Mouse (Mus musculus): Measurements from ENCODE around the gene Tex21. TPM values are rescaled to one million over a fixed set of nuclear protein-coding genes. Genes with fewer than 3 reads are reported as not detected.

Gene Tex21
- polyA plus RNA-seq (2015; fragmentation: Nextera tagmentation; extraction: Ambion mirVana) = 0.06 TPM in 1 of 2 replicates, not detected in the other

DNA sequence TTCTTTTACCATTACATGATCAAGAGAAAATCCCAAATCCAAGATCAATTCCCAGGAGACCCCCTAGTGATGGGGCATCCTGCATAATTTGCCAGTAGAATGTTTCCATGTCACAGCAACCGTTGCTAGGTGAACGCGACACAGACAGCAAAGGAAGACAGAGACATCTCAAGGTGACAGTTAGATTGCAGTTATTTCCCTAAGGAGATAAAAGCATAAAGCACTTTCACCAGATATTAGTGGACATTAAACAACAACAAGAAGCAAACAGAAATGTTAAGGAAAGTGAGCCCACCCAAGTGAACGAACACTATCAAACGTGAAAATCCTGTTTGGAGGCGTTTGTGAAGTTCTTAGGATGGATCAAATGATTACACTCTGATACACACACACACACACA, at the start of gene Tex21:
TSS of gene Tex21 (minus strand) at position 101 of the 400 bp plus-strand sequence.
- no peak for ATAC-seq

DNA sequence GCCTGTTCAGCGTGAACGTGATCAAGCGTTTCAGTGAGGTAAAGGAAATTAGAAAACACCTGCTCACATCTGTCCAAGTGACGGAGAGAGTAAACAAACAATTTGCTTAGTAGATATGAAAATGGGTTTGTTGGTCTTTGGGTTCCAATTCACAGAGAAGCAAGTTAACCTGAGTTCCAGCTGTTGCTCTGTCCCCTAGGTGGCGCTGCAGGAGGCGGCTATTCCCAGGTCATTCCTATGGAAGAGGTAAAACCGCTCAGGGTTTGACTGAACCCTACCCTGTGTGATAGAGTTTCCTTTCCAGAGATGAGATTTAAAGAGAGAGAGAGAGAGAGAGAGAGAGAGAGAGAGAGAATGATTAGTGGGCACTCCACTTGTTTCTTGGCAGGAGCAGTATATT, 46.6 kb upstream of the Tex21 start:
- no peak overlapping the region for H3K4me2 ChIP-seq (ENCODE audit: low read depth, low read length)
- 50% methylated on average over 7 of the region's 7 CpGs for WGBS
- no peak overlapping the region for H3K4me3 ChIP-seq (ENCODE audit: low read length)
- H3K27me3 ChIP-seq (replicated peaks; ENCODE audit: control insufficient read depth, insufficient read depth, low read length) = no peaks in the 10 kb centered on the region
- H3K9me3 ChIP-seq (ENCODE audit: control insufficient read depth, low read length) = no peaks in the 10 kb centered on the region
- no peaks in the 10 kb centered on the region for H3K4me1 ChIP-seq (ENCODE audit: control insufficient read depth, insufficient read depth, low read length)
- no peak overlapping the region for H3K9ac ChIP-seq (ENCODE audit: low read depth, low read length)
- peaks cover 24% of the 10 kb centered on the region for H3K36me3 ChIP-seq (ENCODE audit: control insufficient read depth, insufficient read depth, low read length)
- ATAC-seq = no peak
- H3K27ac ChIP-seq (ENCODE audit: low read length) = no peak overlapping the region

More for the DNA sequence above, at the start of gene Tex21:
- no peaks in the 10 kb centered on the region for H3K27me3 ChIP-seq (replicated peaks; ENCODE audit: control insufficient read depth, insufficient read depth, low read length)
- no peak within 1 kb of the TSS for H3K27ac ChIP-seq (ENCODE audit: low read length)
- H3K4me2 ChIP-seq (ENCODE audit: low read depth, low read length) = no peak within 1 kb of the TSS
- H3K4me3 ChIP-seq (ENCODE audit: low read length) = no peak within 1 kb of the TSS
- no peak within 1 kb of the TSS for H3K9ac ChIP-seq (ENCODE audit: low read depth, low read length)
- H3K36me3 ChIP-seq (ENCODE audit: control insufficient read depth, insufficient read depth, low read length) = no peaks in the 10 kb centered on the region
- H3K4me1 ChIP-seq (ENCODE audit: control insufficient read depth, insufficient read depth, low read length) = no peaks in the 10 kb centered on the region
- 82% methylated on average over 6 of the region's 6 CpGs for WGBS
- H3K9me3 ChIP-seq (ENCODE audit: control insufficient read depth, low read length) = no peaks in the 10 kb centered on the region

DNA sequence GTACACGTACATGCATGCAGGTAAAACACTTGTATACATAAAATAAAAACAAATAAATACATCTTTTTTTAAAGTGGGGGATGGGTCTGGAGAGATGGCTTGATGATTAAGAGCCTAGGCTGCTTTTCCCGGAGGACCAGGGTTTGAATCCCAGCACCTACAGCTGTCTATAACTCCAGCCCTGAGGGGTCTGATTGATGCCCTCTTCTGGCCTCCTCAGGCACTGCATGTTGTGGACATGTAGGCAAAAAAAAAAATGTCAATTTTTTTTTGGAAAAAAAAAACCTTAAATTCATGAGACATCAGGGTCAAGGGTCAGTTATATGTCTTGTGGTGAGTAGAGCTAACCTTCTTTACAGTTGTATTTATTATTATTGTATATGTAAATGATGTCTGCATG, 43.7 kb upstream of the Tex21 start:
- Histone ChIP-seq H3K27ac (ENCODE audit: low read length) (no peak overlapping the region), H3K9ac (ENCODE audit: low read depth, low read length) (no peak overlapping the region), H3K4me3 (ENCODE audit: low read length) (no peak overlapping the region), H3K4me1 (ENCODE audit: control insufficient read depth, insufficient read depth, low read length) (no peaks in the 10 kb centered on the region), H3K4me2 (ENCODE audit: low read depth, low read length) (no peak overlapping the region), H3K9me3 (ENCODE audit: control insufficient read depth, low read length) (no peaks in the 10 kb centered on the region), H3K36me3 (ENCODE audit: control insufficient read depth, insufficient read depth, low read length) (peaks cover 19% of the 10 kb centered on the region), H3K27me3 (replicated peaks; ENCODE audit: control insufficient read depth, insufficient read depth, low read length) (no peaks in the 10 kb centered on the region)
- WGBS = 87% methylated on average over 2 of the region's 2 CpGs
- no peak for ATAC-seq

DNA sequence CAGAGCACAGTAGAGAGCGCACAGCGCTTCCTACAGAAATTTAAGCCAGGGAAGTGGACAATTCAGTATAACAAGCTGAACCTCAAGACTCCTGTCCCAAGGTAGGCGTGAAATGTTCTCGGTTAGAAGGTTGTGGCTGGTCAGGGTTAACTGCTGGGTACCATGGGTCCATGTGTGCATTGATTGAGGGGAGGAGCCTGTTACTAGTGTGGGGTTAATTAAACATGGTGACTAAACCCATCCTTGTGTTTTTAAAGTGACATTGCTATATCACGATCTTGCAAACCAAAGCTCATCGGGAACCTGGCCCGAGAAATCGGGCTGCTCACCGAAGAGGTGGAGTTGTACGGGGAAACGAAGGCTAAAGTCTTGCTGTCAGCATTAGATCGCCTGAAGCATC, 42.9 kb upstream of the Tex21 start:
- Histone ChIP-seq H3K27ac (ENCODE audit: low read length) (no peak overlapping the region), H3K36me3 (ENCODE audit: control insufficient read depth, insufficient read depth, low read length) (peaks cover 19% of the 10 kb centered on the region)

DNA sequence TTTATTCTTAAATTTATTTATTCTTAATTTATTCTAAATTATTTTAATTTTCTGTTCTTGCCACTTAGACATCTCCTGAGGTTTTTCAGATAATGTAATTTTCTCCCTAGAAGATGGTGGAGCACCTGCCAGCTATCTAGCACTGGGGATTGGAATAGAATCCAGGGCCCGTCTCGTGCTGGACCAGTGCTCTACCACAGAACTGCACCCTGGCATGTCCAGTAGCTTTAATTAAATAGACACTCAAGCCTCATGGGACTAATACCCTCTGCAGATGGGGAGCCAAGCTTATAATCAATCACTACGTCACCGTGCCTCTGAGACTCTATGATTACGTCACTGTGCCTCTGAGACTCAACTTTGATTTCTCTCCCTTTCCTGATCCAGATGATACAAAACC, 41.9 kb upstream of the Tex21 start:
- WGBS = 80% methylated on average over 5 of the region's 5 CpGs
- Histone ChIP-seq H3K4me3 (ENCODE audit: low read length) (no peak overlapping the region), H3K4me2 (ENCODE audit: low read depth, low read length) (no peak overlapping the region), H3K36me3 (ENCODE audit: control insufficient read depth, insufficient read depth, low read length) (peaks cover 13% of the 10 kb centered on the region), H3K9ac (ENCODE audit: low read depth, low read length) (no peak overlapping the region), H3K27ac (ENCODE audit: low read length) (no peak overlapping the region), H3K4me1 (ENCODE audit: control insufficient read depth, insufficient read depth, low read length) (no peaks in the 10 kb centered on the region), H3K9me3 (ENCODE audit: control insufficient read depth, low read length) (no peaks in the 10 kb centered on the region), H3K27me3 (replicated peaks; ENCODE audit: control insufficient read depth, insufficient read depth, low read length) (no peaks in the 10 kb centered on the region)
- ATAC-seq = no peak

More for the DNA sequence above, 42.9 kb upstream of the Tex21 start:
- H3K4me3 ChIP-seq (ENCODE audit: low read length) = no peak overlapping the region
- no peak overlapping the region for H3K4me2 ChIP-seq (ENCODE audit: low read depth, low read length)
- no peaks in the 10 kb centered on the region for H3K27me3 ChIP-seq (replicated peaks; ENCODE audit: control insufficient read depth, insufficient read depth, low read length)
- H3K4me1 ChIP-seq (ENCODE audit: control insufficient read depth, insufficient read depth, low read length) = no peaks in the 10 kb centered on the region
- no peak for ATAC-seq
- WGBS = 96% methylated on average over 12 of the region's 12 CpGs
- no peaks in the 10 kb centered on the region for H3K9me3 ChIP-seq (ENCODE audit: control insufficient read depth, low read length)
- no peak overlapping the region for H3K9ac ChIP-seq (ENCODE audit: low read depth, low read length)

DNA sequence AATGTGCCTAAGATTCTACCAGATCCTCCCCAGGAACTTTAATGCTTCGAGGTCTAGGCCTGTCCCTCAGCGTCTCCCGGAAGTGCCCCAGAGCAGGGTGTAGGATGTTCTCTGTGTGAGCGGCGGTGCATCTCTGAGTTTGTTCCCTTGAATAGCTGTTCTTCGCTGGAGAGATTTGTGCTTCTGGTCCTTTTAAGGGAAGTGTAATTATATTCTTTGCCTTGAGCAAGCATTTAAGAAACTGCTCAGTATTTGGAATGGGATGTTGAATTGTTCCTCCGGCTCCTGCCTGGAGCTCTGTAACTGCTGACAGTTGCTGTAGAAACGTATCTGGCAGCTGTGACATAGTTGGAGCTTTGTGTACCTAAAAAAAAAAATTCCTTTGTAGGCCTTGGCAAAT, 41.4 kb upstream of the Tex21 start:
- Histone ChIP-seq H3K27me3 (replicated peaks; ENCODE audit: control insufficient read depth, insufficient read depth, low read length) (no peaks in the 10 kb centered on the region), H3K9me3 (ENCODE audit: control insufficient read depth, low read length) (no peaks in the 10 kb centered on the region), H3K4me3 (ENCODE audit: low read length) (no peak overlapping the region), H3K9ac (ENCODE audit: low read depth, low read length) (no peak overlapping the region), H3K36me3 (ENCODE audit: control insufficient read depth, insufficient read depth, low read length) (peaks cover 14% of the 10 kb centered on the region), H3K4me1 (ENCODE audit: control insufficient read depth, insufficient read depth, low read length) (no peaks in the 10 kb centered on the region), H3K4me2 (ENCODE audit: low read depth, low read length) (no peak overlapping the region), H3K27ac (ENCODE audit: low read length) (no peak overlapping the region)
- 77% methylated on average over 8 of the region's 8 CpGs for WGBS
- no peak for ATAC-seq

DNA sequence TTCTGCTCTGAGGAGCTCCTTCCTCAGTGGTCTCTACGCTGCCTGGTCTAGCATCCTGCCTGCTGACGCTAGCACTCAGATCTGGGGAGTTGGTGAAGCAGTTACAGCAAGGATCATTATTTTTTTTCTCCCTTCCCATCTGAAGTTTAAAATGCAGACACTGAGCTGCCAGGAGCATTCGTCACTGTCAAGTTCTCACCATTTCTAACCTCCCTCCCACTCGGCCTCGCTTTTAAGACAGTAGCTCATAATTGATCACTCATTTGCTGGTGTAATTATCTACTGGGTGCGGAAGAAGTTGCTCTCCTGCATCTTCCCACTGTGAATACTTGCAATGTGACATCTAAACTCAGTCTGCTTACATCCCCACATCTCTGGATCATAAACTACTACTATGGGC, 38.9 kb upstream of the Tex21 start:
- Histone ChIP-seq H3K9ac (ENCODE audit: low read depth, low read length) (no peak overlapping the region), H3K4me1 (ENCODE audit: control insufficient read depth, insufficient read depth, low read length) (no peaks in the 10 kb centered on the region), H3K9me3 (ENCODE audit: control insufficient read depth, low read length) (no peaks in the 10 kb centered on the region), H3K36me3 (ENCODE audit: control insufficient read depth, insufficient read depth, low read length) (peaks cover 9% of the 10 kb centered on the region), H3K27me3 (replicated peaks; ENCODE audit: control insufficient read depth, insufficient read depth, low read length) (no peaks in the 10 kb centered on the region), H3K4me2 (ENCODE audit: low read depth, low read length) (no peak overlapping the region), H3K27ac (ENCODE audit: low read length) (no peak overlapping the region), H3K4me3 (ENCODE audit: low read length) (no peak overlapping the region)
- ATAC-seq = no peak
- WGBS = 74% methylated on average over 6 of the region's 6 CpGs

DNA sequence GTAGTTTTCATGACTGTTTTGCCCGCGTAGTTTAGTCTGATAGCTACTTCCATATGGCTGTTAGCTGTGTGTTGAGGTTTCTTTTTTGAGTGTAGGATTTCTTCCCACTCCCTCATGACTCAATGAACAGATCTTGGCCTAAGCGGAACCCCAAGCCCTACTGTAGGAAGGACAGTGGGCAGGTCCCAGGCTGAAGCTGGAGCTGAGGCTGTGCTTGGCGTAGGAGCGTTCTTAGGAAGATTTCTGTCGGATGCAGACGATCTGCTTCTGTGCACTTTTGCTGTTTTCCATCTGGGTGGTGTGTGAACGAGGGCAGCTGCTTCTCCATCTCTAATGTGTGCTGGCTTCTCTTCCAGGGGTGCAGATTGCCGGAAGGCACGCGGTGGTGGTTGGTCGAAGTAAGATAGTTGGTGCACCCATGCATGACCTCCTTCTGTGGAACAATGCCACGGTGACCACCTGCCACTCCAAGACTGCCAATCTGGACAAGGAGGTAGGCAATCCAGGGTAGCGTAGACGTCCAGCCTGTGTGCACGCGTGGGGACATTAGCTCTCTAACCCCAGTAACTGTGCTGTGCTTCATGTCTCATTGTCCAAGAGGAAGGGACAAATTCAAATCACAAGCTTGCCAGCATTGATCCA, 36.1 kb upstream of the Tex21 start:
- no peak overlapping the region for H3K4me3 ChIP-seq (ENCODE audit: low read length)
- H3K9ac ChIP-seq (ENCODE audit: low read depth, low read length) = no peak overlapping the region
- no peak overlapping the region for H3K27ac ChIP-seq (ENCODE audit: low read length)
- H3K9me3 ChIP-seq (ENCODE audit: control insufficient read depth, low read length) = no peaks in the 10 kb centered on the region
- H3K36me3 ChIP-seq (ENCODE audit: control insufficient read depth, insufficient read depth, low read length) = peaks cover 8% of the 10 kb centered on the region
- ATAC-seq = no peak
- 91% methylated on average over 17 of the region's 17 CpGs for WGBS
- H3K27me3 ChIP-seq (replicated peaks; ENCODE audit: control insufficient read depth, insufficient read depth, low read length) = no peaks in the 10 kb centered on the region
- H3K4me2 ChIP-seq (ENCODE audit: low read depth, low read length) = no peak overlapping the region
- H3K4me1 ChIP-seq (ENCODE audit: control insufficient read depth, insufficient read depth, low read length) = no peaks in the 10 kb centered on the region

DNA sequence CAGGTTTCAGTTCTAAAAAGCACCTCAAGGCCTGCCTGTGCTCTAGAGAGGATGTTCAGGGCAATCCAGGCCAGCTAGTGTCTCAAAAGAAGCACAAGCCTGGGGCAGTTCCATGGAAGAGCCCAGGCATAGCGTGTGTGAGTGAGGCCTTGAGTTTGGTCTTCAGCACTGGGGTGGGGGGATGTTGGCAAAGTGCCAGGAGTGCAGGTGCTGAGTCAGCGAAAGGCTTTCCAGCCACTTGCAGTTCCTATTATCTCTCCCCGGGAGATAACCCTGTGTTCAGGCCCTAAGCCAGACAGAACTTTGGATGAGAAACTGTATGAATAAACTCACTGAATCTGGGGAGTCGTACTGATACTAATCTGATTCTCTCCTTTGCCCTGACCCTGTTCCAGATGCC, 35.6 kb upstream of the Tex21 start:
- 48% methylated on average over 4 of the region's 4 CpGs for WGBS
- Histone ChIP-seq H3K36me3 (ENCODE audit: control insufficient read depth, insufficient read depth, low read length) (peaks cover 8% of the 10 kb centered on the region), H3K9ac (ENCODE audit: low read depth, low read length) (no peak overlapping the region), H3K4me2 (ENCODE audit: low read depth, low read length) (no peak overlapping the region), H3K9me3 (ENCODE audit: control insufficient read depth, low read length) (no peaks in the 10 kb centered on the region), H3K4me3 (ENCODE audit: low read length) (no peak overlapping the region), H3K4me1 (ENCODE audit: control insufficient read depth, insufficient read depth, low read length) (no peaks in the 10 kb centered on the region), H3K27me3 (replicated peaks; ENCODE audit: control insufficient read depth, insufficient read depth, low read length) (no peaks in the 10 kb centered on the region), H3K27ac (ENCODE audit: low read length) (no peak overlapping the region)
- no peak; the same call in 1 of the 2 replicates for ATAC-seq

DNA sequence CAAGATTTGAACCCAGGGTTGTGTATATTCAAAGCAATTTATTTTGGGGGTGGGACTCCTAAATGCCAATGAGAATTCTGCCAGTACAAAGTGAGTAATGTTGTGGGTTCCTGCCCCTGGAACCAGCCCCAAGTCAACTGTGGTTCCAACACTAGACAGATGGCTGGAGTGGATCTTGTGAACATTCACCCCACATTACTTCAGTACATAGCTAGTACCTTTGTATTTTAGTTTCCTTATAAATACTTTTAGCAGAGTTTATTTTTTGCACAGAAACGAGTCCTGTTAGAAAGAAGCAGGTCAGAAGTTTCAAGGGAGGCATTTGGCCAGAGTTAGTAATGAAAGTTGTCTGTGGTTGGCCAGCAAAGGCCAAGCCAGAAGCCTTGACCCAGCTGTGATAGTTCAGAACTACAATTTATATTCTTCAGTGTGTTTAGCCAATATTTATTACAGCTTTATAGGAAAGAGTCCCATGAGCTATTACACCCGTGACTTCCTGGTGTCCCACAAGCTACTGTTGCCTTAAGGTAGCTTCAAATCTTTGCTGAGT, 34.6 kb upstream of the Tex21 start:
- 88% methylated on average over 2 of the region's 2 CpGs for WGBS
- Histone ChIP-seq H3K4me1 (ENCODE audit: control insufficient read depth, insufficient read depth, low read length) (no peaks in the 10 kb centered on the region), H3K4me2 (ENCODE audit: low read depth, low read length) (no peak overlapping the region), H3K27me3 (replicated peaks; ENCODE audit: control insufficient read depth, insufficient read depth, low read length) (no peaks in the 10 kb centered on the region), H3K27ac (ENCODE audit: low read length) (no peak overlapping the region), H3K9me3 (ENCODE audit: control insufficient read depth, low read length) (no peaks in the 10 kb centered on the region), H3K36me3 (ENCODE audit: control insufficient read depth, insufficient read depth, low read length) (peaks cover 8% of the 10 kb centered on the region), H3K4me3 (ENCODE audit: low read length) (no peak overlapping the region), H3K9ac (ENCODE audit: low read depth, low read length) (no peak overlapping the region)
- no peak for ATAC-seq

Data from intestine, embryonic 16.5 days (tissue).